Mouse (Mus musculus) forebrain, embryonic 16.5 days (tissue): Measurements from ENCODE around the gene Mettl7a2. TPM values are rescaled to one million over a fixed set of nuclear protein-coding genes. Genes with fewer than 3 reads are reported as not detected.
"Not testable (repeated sequence)": the region's sequence is repeated elsewhere in the genome, so short reads cannot be mapped to it uniquely, and the experiment has no call there.

Experiments used
- ATAC-seq: fragments of 200-750 bp; cut with Nextera tagmentation; 2 replicates; pipeline ENCODE4 v1.8.0; 2017; ENCODE audit warnings: mild to moderate bottlenecking, moderate library complexity
- H3K27ac ChIP-seq: fragments of 300-500 bp; sonication (generic); 2 replicates; pipeline ENCODE4 v1.5.1; 2014; ENCODE audit warnings: low read length, control low read depth
- H3K27me3 ChIP-seq: fragments of 300-500 bp; sonication (generic); replicated peaks from 2 replicates; pipeline ENCODE4 v1.6.1; 2014; ENCODE audit warnings: low read length; ENCODE audit not compliant: control insufficient read depth, insufficient read depth
- H3K36me3 ChIP-seq: fragments of 300-500 bp; sonication (generic); 2 replicates; pipeline ENCODE4 v1.6.1; 2014; ENCODE audit not compliant: control insufficient read depth, insufficient read depth
- H3K4me1 ChIP-seq: fragments of 300-500 bp; sonication (generic); replicated peaks from 2 replicates; pipeline ENCODE4 v1.6.1; 2014; ENCODE audit warnings: low read length; ENCODE audit not compliant: control insufficient read depth, insufficient read depth
- H3K4me2 ChIP-seq: fragments of 300-500 bp; sonication (generic); 2 replicates; pipeline ENCODE4 v1.6.1; 2014; ENCODE audit warnings: mild to moderate bottlenecking, low read length, control low read depth
- H3K4me3 ChIP-seq: fragments of 300-500 bp; sonication (generic); replicated peaks from 2 replicates; pipeline ENCODE4 v1.5.1; 2014; ENCODE audit warnings: mild to moderate bottlenecking, low read length, control low read depth
- H3K9ac ChIP-seq: fragments of 300-500 bp; sonication (generic); replicated peaks from 2 replicates; pipeline ENCODE4 v1.6.1; 2014; ENCODE audit warnings: low read depth, low read length, control low read depth
- H3K9me3 ChIP-seq: fragments of 300-500 bp; sonication (generic); 2 replicates; pipeline ENCODE4 v1.6.1; 2016; ENCODE audit warnings: low read length; ENCODE audit not compliant: control insufficient read depth
- WGBS: fragments of 180-500 bp; shearing (Covaris S2); extraction: QIAGEN DNeasy Blood & Tissue Kit; methylation state at CpG from one replicate; pipeline ENCODE4 v1.1.7; 2014; 5-methylcytosine and 5-hydroxymethylcytosine counted together
- polyA plus RNA-seq: library from polyadenylated mRNA; unstranded; fragments of >200 nt; fragmentation: Nextera tagmentation; extraction: Ambion mirVana; gene quantifications from 2 replicates; pipeline ENCODE4 v1.2.1, GENCODE M21; 2015

Gene Mettl7a2
- polyA plus RNA-seq, 1 experiment from 2014 or later = not detected

DNA sequence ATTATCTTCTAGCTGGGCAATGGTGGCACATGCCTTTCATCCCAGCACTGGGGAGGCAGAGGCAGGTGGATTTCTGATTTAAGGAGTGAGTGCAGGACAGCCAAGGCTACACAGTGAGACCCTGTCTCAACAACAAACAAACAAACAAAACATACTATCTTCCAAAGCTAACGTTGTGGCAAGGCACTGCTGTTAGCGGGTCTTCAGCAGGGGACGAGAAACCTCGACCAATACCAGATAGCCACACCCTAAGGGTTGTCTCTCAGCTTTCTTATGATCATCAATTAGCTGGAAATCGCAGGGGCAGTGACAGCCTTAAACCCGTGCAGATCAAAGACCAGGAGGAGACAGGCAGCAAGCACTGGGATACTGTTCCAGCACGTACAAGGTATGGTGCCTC lies 11.2 kb downstream of the Mettl7a2 start, which contains the start of gene Higd1c:
Higd1c (plus strand) TSS at position 301 of the 400 bp plus-strand sequence.
- Histone ChIP-seq H3K4me1 (no peaks in the 10 kb centered on the region), H3K27me3 (no peaks in the 10 kb centered on the region), H3K27ac (no peak within 1 kb of the TSS), H3K4me2 (no peak within 1 kb of the TSS), H3K4me3 (no peak within 1 kb of the TSS), H3K36me3 (no peaks in the 10 kb centered on the region), H3K9ac (no peak within 1 kb of the TSS), H3K9me3 (no peaks in the 10 kb centered on the region)
- ATAC-seq = no peak
- 76% methylated on average over 7 of the region's 7 CpGs for WGBS

DNA sequence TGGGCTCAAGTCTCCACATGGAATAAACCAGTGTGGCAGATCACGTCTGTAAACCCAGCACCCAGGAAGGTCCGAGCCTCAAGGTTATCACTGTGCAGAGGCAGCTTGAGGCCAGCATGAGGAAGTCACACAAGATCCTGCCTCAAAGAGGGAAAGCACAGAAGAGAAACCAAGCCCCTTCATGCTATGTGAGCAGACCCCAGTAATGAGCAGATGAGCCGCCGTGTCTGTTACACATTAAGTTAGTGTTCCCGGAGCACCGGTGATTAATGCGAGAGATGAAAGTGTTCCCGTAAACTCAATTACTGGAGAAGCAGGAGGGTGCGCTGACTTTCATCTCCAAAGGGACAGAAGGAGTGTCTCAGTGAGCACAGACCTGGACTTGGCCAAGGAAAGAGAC lies 13.0 kb downstream of the Mettl7a2 start:
- H3K36me3 ChIP-seq, ATAC-seq, H3K4me2 ChIP-seq, H3K9me3 ChIP-seq, H3K27ac ChIP-seq, H3K4me3 ChIP-seq, H3K27me3 ChIP-seq, H3K4me1 ChIP-seq, H3K9ac ChIP-seq: not testable (repeated sequence)
- 57% methylated on average over 7 of the region's 9 CpGs for WGBS

DNA sequence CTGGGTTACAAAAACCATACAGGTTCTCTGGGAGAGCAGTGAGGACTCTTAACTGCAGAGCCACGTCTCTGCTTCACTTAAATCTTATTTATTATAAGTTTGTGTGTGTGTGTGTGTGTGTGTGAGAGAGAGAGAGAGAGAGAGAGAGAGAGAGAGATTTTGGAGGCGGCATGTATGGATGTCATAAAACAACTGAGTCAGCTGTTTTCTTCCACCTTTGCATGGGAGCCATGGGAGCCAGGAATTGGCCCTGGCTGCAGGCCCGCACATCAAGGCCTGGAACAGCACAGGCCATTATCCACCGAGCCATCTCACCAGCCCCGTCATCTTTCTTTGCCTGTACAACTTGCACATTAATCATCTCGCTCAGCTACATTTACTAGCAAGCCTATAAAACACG lies 14.1 kb downstream of the Mettl7a2 start:
- Histone ChIP-seq H3K4me2 (no peak overlapping the region), H3K9me3 (no peaks in the 10 kb centered on the region), H3K4me1 (no peaks in the 10 kb centered on the region), H3K27ac (no peak overlapping the region), H3K9ac (no peak overlapping the region), H3K4me3 (no peak overlapping the region), H3K27me3 (no peaks in the 10 kb centered on the region), H3K36me3 (no peaks in the 10 kb centered on the region)
- 88% methylated on average over 7 of the region's 7 CpGs for WGBS
- ATAC-seq = no peak

DNA sequence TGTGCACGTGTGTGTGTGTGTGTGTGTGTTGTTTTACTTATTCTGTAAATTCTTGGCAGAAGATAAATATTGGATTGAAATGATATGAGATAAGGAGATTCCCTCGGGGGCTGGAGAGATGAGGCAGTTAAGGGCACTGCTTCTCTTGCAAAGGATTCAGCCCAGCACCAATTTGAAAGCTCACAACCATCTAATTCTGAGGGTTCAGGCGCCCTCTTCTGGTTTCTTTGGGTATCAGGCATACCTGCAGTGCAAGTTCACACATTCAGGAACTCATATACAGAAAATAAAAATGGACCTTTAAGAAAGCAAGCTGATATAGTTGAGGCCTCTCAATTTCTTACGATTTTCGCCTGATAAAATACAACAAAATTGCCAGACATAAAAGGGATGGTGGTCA lies 22.1 kb downstream of the Mettl7a2 start:
- Histone ChIP-seq H3K4me1 (no peaks in the 10 kb centered on the region), H3K27me3 (no peaks in the 10 kb centered on the region), H3K9me3 (no peaks in the 10 kb centered on the region), H3K4me3 (no peak overlapping the region), H3K9ac (no peak overlapping the region), H3K36me3 (no peaks in the 10 kb centered on the region), H3K4me2 (no peak overlapping the region), H3K27ac (no peak overlapping the region)
- ATAC-seq = no peak
- WGBS = 38% methylated on average over 5 of the region's 5 CpGs

DNA sequence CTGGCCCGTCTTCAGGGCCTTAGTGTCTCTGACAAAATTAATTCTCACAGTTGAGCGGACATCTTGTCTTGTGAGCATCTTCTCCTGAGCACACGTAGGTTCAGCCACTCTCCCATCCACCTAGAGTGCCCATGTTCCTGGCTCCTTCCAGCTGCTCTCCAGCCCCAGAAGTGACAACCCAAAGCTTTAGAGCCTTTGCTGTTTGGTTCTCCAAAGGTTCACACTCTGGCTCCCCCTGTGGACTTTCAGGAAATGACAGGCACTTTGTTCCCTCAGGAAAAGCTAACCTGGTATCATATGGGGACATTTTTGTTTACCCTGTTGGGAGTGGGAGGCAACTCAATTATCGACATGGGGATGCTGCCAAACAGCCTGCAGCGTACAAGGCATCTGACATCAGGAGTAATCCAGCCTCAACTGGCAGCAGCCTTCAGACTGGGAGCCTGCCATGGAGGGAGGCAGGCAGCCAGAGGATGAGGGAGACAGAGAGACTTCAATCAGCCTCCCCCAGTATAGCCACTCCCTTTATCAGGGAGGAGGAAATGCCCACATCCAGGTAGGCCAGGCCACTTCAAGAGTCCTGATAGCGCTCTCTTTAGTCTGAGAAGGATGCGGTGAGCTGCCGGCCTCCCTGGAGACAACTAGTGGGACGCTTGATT lies 25.0 kb downstream of the Mettl7a2 start:
- H3K36me3 ChIP-seq, H3K4me2 ChIP-seq, H3K4me3 ChIP-seq, H3K4me1 ChIP-seq, H3K27me3 ChIP-seq, H3K9me3 ChIP-seq, H3K9ac ChIP-seq, H3K27ac ChIP-seq: not testable (repeated sequence)
- peak; percentile 62; the same call in 1 of the 2 replicates for ATAC-seq
- 17% methylated on average over 3 of the region's 9 CpGs for WGBS

DNA sequence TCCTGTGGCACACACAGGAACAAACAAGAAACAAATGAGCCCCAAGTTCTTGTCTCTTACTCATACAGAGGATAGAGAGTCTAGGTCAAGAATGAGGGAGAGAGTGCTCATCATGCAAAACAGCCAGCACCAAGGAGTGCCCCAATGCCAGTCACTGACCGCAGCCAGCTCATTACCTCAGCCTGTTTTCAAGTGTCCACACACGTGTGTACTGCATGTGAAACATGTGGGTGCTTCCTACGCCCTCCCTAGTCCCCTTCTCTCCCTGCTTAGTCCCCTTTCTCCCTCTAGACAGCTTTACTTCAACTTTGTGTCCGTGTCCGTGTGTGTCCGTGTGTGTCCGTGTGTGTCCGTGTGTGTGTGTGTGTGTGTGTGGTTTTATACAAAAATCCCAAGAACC lies 26.7 kb downstream of the Mettl7a2 start:
- ATAC-seq = no peak
- Histone ChIP-seq H3K9ac (no peak overlapping the region), H3K9me3 (no peaks in the 10 kb centered on the region), H3K4me2 (no peak overlapping the region), H3K27me3 (no peaks in the 10 kb centered on the region), H3K36me3 (no peaks in the 10 kb centered on the region), H3K4me3 (no peak overlapping the region), H3K4me1 (no peaks in the 10 kb centered on the region), H3K27ac (no peak overlapping the region)
- WGBS = 91% methylated on average over 8 of the region's 8 CpGs

DNA sequence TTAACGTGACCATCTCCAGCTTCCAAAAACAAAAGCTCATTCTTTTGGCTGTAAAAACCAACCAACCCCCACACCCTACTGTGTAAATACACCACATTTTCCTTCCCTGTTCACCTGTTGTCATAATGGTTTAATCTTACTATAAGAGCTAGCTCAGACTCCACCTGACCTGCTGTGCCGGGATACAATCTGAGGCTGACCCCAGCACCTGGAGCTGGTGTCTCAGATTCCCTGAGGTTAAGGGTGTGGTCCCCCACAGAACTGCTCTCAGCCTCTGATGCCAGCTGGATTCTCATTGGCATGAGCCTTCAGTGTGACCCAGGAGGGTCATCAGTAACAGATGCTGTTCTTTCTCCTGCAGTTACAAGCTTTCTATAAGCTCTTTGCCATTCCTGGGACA lies 27.1 kb downstream of the Mettl7a2 start:
- 75% methylated on average over 2 of the region's 2 CpGs for WGBS
- no peaks in the 10 kb centered on the region for H3K36me3 ChIP-seq

DNA sequence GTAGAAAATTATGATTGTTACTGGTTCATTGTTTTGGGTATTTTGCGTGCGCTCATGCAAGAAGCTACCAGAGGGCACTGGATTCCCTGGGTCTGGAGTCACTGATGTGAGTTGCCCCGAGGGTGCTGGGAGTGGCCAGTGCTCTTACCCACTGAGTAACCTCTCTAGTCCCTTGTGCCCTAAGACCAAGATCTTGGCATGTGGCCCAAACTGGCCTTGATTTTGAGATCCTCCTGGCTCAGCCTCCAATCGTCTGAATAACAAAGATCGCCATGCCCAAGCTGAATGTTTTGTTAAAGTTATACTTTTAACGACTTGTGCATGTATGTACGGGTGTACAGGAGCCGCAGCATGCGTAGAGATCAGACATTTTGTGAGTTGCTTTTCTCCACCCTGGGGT lies 32.7 kb downstream of the Mettl7a2 start:
- Histone ChIP-seq H3K36me3 (no peaks in the 10 kb centered on the region), H3K4me3 (no peak overlapping the region), H3K4me1 (no peaks in the 10 kb centered on the region), H3K9me3 (no peaks in the 10 kb centered on the region), H3K4me2 (no peak overlapping the region), H3K27ac (no peak overlapping the region), H3K27me3 (no peaks in the 10 kb centered on the region), H3K9ac (no peak overlapping the region)
- WGBS = 91% methylated on average over 9 of the region's 9 CpGs
- ATAC-seq = no peak

More for the DNA sequence above, 27.1 kb downstream of the Mettl7a2 start:
- Histone ChIP-seq H3K27me3 (no peaks in the 10 kb centered on the region), H3K4me1 (no peaks in the 10 kb centered on the region), H3K9me3 (no peaks in the 10 kb centered on the region), H3K4me3 (no peak overlapping the region), H3K27ac (no peak overlapping the region), H3K4me2 (no peak overlapping the region), H3K9ac (no peak overlapping the region)
- no peak for ATAC-seq

DNA sequence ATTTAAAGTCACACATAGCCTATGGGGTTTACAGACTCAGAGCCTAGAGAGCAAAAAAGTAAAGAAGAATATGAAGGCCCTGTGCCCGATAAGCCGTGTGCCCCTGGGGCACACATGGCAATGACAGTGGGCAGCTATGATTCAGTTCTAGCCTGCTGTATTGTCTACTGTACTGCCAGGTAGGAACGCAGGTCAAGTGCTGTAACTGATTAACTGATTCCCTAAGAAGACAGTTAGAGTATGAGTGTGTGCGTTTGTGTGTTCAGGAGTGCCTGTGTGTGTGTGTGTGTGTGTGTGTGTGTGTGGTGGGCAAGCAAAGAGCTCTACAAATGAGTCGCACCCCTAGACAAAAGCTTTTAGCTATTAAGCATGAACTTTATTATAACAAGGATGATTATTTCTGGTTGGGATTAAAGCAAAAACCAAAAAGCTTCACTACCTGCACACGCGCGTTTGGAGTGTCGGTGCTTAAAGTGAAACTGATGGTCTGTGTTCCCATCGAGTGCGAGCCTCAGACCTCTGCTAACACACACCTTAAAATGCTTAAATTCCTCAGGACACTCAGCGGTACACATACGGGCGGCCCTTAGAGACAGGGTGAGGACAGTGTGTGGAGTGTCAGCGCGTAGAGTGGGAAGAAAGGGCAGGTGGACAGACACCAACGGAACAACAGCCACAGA lies 34.7 kb downstream of the Mettl7a2 start:
- no peak for ATAC-seq
- WGBS = 93% methylated on average over 17 of the region's 17 CpGs
- Histone ChIP-seq H3K36me3 (no peaks in the 10 kb centered on the region), H3K27ac (no peak overlapping the region), H3K4me3 (no peak overlapping the region), H3K27me3 (no peaks in the 10 kb centered on the region), H3K4me2 (no peak overlapping the region), H3K9ac (no peak overlapping the region), H3K9me3 (no peaks in the 10 kb centered on the region), H3K4me1 (no peaks in the 10 kb centered on the region)
